Comparison of ENCODE assay signal across 21 mouse cellular contexts in genomic region chr9:107496359-107496758, GRCm38 (mm10). TPM values are rescaled to one million over a fixed set of nuclear protein-coding genes. Genes with fewer than 3 reads are reported as not detected.
DNase-seq lines count a peak whose midpoint lies in the region; ATAC-seq and TF ChIP-seq lines count a peak whose summit lies in the region.
"Had no signal": no experiment of that assay in that cellular context is flagged by ENCODE, and none has a peak within 500 bp of the region (broad histone marks: within the 10 kb centered on the region; RNA-seq: fewer than 3 reads in every experiment).

No protein-coding gene starts in this region.

- no peak overlapping the region for H3K4me2 ChIP-seq in liver, postnatal 0 days (ENCODE audit: low read depth, low read length)
- peak overlapping the region; percentile 33 for H3K4me2 ChIP-seq in liver, embryonic 12.5 days
- H3K4me2 ChIP-seq in liver, embryonic 14.5 days (ENCODE audit: low read depth) = peak overlapping the region; percentile 45
- H3K4me2 ChIP-seq in liver, embryonic 16.5 days (ENCODE audit: low read depth, low read length) = peak overlapping the region; percentile 21; the same call in 1 of the 2 replicates
- H3K4me2 ChIP-seq: embryonic facial prominence, embryonic 12.5 days; forebrain, embryonic 12.5 days had no signal

- H3K27me3 ChIP-seq in liver, postnatal 0 days (ENCODE audit: insufficient read depth, low read length) = no peaks in the 10 kb centered on the region
- peaks cover 31% of the 10 kb centered on the region for H3K27me3 ChIP-seq in liver, embryonic 12.5 days (replicated peaks)
- no peaks in the 10 kb centered on the region for H3K27me3 ChIP-seq in liver, embryonic 14.5 days (ENCODE audit: control insufficient read depth, insufficient read depth, low read length)
- no peaks in the 10 kb centered on the region for H3K27me3 ChIP-seq in liver, embryonic 16.5 days (ENCODE audit: control insufficient read depth, insufficient read depth, low read depth, low read length)
- H3K27me3 ChIP-seq in forebrain, embryonic 10.5 days (ENCODE audit: poor library complexity, severe bottlenecking) = peaks cover 13% of the 10 kb centered on the region
- H3K27me3 ChIP-seq: embryonic facial prominence, embryonic 12.5 days had no signal

- no peaks in the 10 kb centered on the region for H3K4me1 ChIP-seq in liver, postnatal 0 days (ENCODE audit: insufficient read depth)
- H3K4me1 ChIP-seq in liver, embryonic 12.5 days = peaks cover 57% of the 10 kb centered on the region
- peaks cover 19 to 25% of the 10 kb centered on the region in 2 experiments for H3K4me1 ChIP-seq in liver, embryonic 14.5 days (replicated peaks; ENCODE audit: control insufficient read depth in 2 of 2, insufficient read depth in 2 of 2, low read length in 1 of 2)
- peaks cover 18% of the 10 kb centered on the region for H3K4me1 ChIP-seq in liver, embryonic 16.5 days (ENCODE audit: control insufficient read depth, low read depth, low read length)
- H3K4me1 ChIP-seq in forebrain, embryonic 10.5 days = peaks cover 39% of the 10 kb centered on the region

- no peak for TF ChIP-seq CTCF in liver, postnatal 0 days (IDR thresholded peaks at IDR 0.05; ENCODE audit: low read depth)
- no peak for TF ChIP-seq CTCF in liver, embryonic 14.5 days (IDR thresholded peaks at IDR 0.05; ENCODE audit: low read depth)

- no peak overlapping the region for H3K27ac ChIP-seq in liver, postnatal 0 days (ENCODE audit: low read depth)
- no peak overlapping the region for H3K27ac ChIP-seq in liver, embryonic 12.5 days
- peak overlapping the region; percentile 41 for H3K27ac ChIP-seq in liver, embryonic 14.5 days
- no peak overlapping the region for H3K27ac ChIP-seq in liver, embryonic 16.5 days (ENCODE audit: low read length)
- no peak overlapping the region for H3K27ac ChIP-seq in forebrain, embryonic 10.5 days
- H3K27ac ChIP-seq: embryonic facial prominence, embryonic 10.5 days; embryonic facial prominence, embryonic 12.5 days; forebrain, embryonic 12.5 days had no signal

- TF ChIP-seq EP300 in liver, postnatal 0 days (IDR thresholded peaks at IDR 0.05; ENCODE audit: low read depth) = no peak
- no peak for TF ChIP-seq EP300 in liver, embryonic 14.5 days (IDR thresholded peaks at IDR 0.05; ENCODE audit: low read depth)

- WGBS in liver, postnatal 0 days (ENCODE audit: insufficient replicate concordance) = 59% methylated on average over 3 of the region's 3 CpGs
- WGBS in liver, embryonic 12.5 days (ENCODE audit: insufficient replicate concordance) = 45% methylated on average over 3 of the region's 3 CpGs
- WGBS in liver, embryonic 14.5 days (ENCODE audit: insufficient replicate concordance) = 23% methylated on average over 3 of the region's 3 CpGs
- WGBS in liver, embryonic 16.5 days (ENCODE audit: insufficient replicate concordance) = 37% methylated on average over 3 of the region's 3 CpGs
- WGBS in forebrain, embryonic 10.5 days = 87% methylated on average over 3 of the region's 3 CpGs

- H3K4me3 ChIP-seq in liver, postnatal 0 days (ENCODE audit: low read depth, low read length) = no peak overlapping the region
- no peak overlapping the region for H3K4me3 ChIP-seq in liver, embryonic 12.5 days
- no peak overlapping the region for H3K4me3 ChIP-seq in liver, embryonic 14.5 days (ENCODE audit: insufficient read depth in 1 of 2, low read depth in 2 of 2, low read length in 2 of 2)
- H3K4me3 ChIP-seq in liver, embryonic 16.5 days (ENCODE audit: low read depth, low read length) = no peak overlapping the region
- no peak overlapping the region for H3K4me3 ChIP-seq in forebrain, embryonic 10.5 days
- H3K4me3 ChIP-seq: embryonic facial prominence, embryonic 10.5 days; embryonic facial prominence, embryonic 12.5 days; forebrain, embryonic 12.5 days had no signal

- peak; percentile 52 for DNase-seq in liver
- no peak for DNase-seq in liver, postnatal 0 days
- DNase-seq in liver, embryonic 14.5 days (ENCODE audit: low read depth in 3 of 3, low spot score in 3 of 3) = peak in 1 of 3 experiments; percentile 23
- no peak for DNase-seq in kidney, postnatal 10 days
- no peak for DNase-seq in forebrain, embryonic 10.5 days (ENCODE audit: extremely low spot score, low spot score)
- no peak for DNase-seq in adrenal gland, postnatal 4 days (ENCODE audit: low spot score in 2 of 2)
- DNase-seq: adrenal gland, adult 2 months; adrenal gland, postnatal 10 days; adrenal gland, postnatal 25 days; cerebellum, adult 11-12 months; cerebellum, adult 2 months; cerebellum, adult 9-10 months; cerebellum, postnatal 10 days; cerebellum, postnatal 25 days had no signal

- H3K9me3 ChIP-seq in liver, postnatal 0 days (ENCODE audit: low read length) = no peaks in the 10 kb centered on the region
- H3K9me3 ChIP-seq in liver, embryonic 12.5 days (replicated peaks) = no peaks in the 10 kb centered on the region
- no peaks in the 10 kb centered on the region for H3K9me3 ChIP-seq in liver, embryonic 14.5 days (ENCODE audit: control insufficient read depth, low read length)
- no peaks in the 10 kb centered on the region for H3K9me3 ChIP-seq in liver, embryonic 16.5 days (replicated peaks; ENCODE audit: control insufficient read depth, low read length)
- no peaks in the 10 kb centered on the region for H3K9me3 ChIP-seq in forebrain, embryonic 10.5 days
- H3K9me3 ChIP-seq: embryonic facial prominence, embryonic 10.5 days; embryonic facial prominence, embryonic 12.5 days; forebrain, embryonic 12.5 days had no signal

- no peak overlapping the region for H3K9ac ChIP-seq in liver, postnatal 0 days (replicated peaks)
- H3K9ac ChIP-seq in liver, embryonic 12.5 days = no peak overlapping the region
- H3K9ac ChIP-seq in liver, embryonic 14.5 days (replicated peaks) = no peak overlapping the region; the same call in 1 of the 2 replicates
- no peak overlapping the region for H3K9ac ChIP-seq in liver, embryonic 16.5 days (ENCODE audit: low read depth, low read length)
- H3K9ac ChIP-seq: embryonic facial prominence, embryonic 12.5 days; forebrain, embryonic 12.5 days had no signal

- H3K36me3 ChIP-seq in liver, postnatal 0 days (replicated peaks; ENCODE audit: insufficient read depth, low read length) = no peaks in the 10 kb centered on the region
- H3K36me3 ChIP-seq in liver, embryonic 12.5 days = no peaks in the 10 kb centered on the region
- no peaks in the 10 kb centered on the region for H3K36me3 ChIP-seq in liver, embryonic 14.5 days (replicated peaks; ENCODE audit: control insufficient read depth, insufficient read depth, low read depth)
- H3K36me3 ChIP-seq in liver, embryonic 16.5 days (ENCODE audit: control insufficient read depth, insufficient read depth) = no peaks in the 10 kb centered on the region
- H3K36me3 ChIP-seq in forebrain, embryonic 10.5 days (replicated peaks) = peaks cover 5% of the 10 kb centered on the region
- H3K36me3 ChIP-seq: embryonic facial prominence, embryonic 10.5 days; embryonic facial prominence, embryonic 12.5 days had no signal

- ATAC-seq in liver, postnatal 0 days = no peak
- peak; percentile 87 for ATAC-seq in liver, embryonic 12.5 days
- ATAC-seq in liver, embryonic 14.5 days (ENCODE audit: insufficient read depth) = peak; percentile 88
- ATAC-seq in liver, embryonic 16.5 days (ENCODE audit: low read depth) = peak; percentile 68
- ATAC-seq: forebrain, embryonic 14.5 days; forebrain, embryonic 16.5 days had no signal

RNA-seq across cellular contexts. Expression of gene Tmem115, which starts 37.4 kb away (rescaled TPM):
- polyA plus RNA-seq in liver, postnatal 0 days (2015; fragmentation: Nextera tagmentation; extraction: Ambion mirVana) = 15.7 and 17.9 TPM in 2 replicates
- polyA plus RNA-seq in liver, embryonic 12.5 days (2016; fragmentation: Nextera tagmentation; extraction: Ambion mirVana) = 25.9 and 26.4 TPM in 2 replicates
- polyA plus RNA-seq in liver, embryonic 14.5 days (2012; rRNA removed) = 8.3 and 8.6 TPM in 2 replicates
- polyA plus RNA-seq in liver, embryonic 14.5 days (2014; fragmentation: Nextera tagmentation; extraction: Ambion mirVana) = 15.6 and 15.7 TPM in 2 replicates
- polyA plus RNA-seq in liver, embryonic 16.5 days (2015; fragmentation: Nextera tagmentation; extraction: Ambion mirVana) = 14.3 and 14.7 TPM in 2 replicates
- polyA plus RNA-seq in forebrain, embryonic 10.5 days (2016; fragmentation: Nextera tagmentation; extraction: Ambion mirVana) = 33.0 and 35.8 TPM in 2 replicates
- total RNA-seq in adrenal gland, postnatal 4 days (2021) = 10 to 100 TPM; 40.8 to 44.6 TPM

RNA-seq across cellular contexts. Expression of gene Cyb561d2, which starts 45.6 kb away (rescaled TPM):
- 18.5 and 19.6 TPM in 2 replicates for polyA plus RNA-seq in liver, postnatal 0 days (2015; fragmentation: Nextera tagmentation; extraction: Ambion mirVana)
- polyA plus RNA-seq in liver, embryonic 12.5 days (2016; fragmentation: Nextera tagmentation; extraction: Ambion mirVana) = 18.5 and 19.5 TPM in 2 replicates
- polyA plus RNA-seq in liver, embryonic 14.5 days (2012; rRNA removed) = 9.8 and 12.1 TPM in 2 replicates
- 14.1 and 14.3 TPM in 2 replicates for polyA plus RNA-seq in liver, embryonic 14.5 days (2014; fragmentation: Nextera tagmentation; extraction: Ambion mirVana)
- 10.6 and 11.2 TPM in 2 replicates for polyA plus RNA-seq in liver, embryonic 16.5 days (2015; fragmentation: Nextera tagmentation; extraction: Ambion mirVana)
- 20.4 and 21.0 TPM in 2 replicates for polyA plus RNA-seq in forebrain, embryonic 10.5 days (2016; fragmentation: Nextera tagmentation; extraction: Ambion mirVana)
- total RNA-seq in adrenal gland, postnatal 4 days (2021) = 10 to 100 TPM; 19.2 to 21.7 TPM

RNA-seq across cellular contexts. Expression of gene Nprl2, which starts 45.7 kb away (rescaled TPM):
- polyA plus RNA-seq in liver, postnatal 0 days (2015; fragmentation: Nextera tagmentation; extraction: Ambion mirVana) = 8.5 TPM in 2 replicates
- polyA plus RNA-seq in liver, embryonic 12.5 days (2016; fragmentation: Nextera tagmentation; extraction: Ambion mirVana) = 15.3 and 16.0 TPM in 2 replicates
- 10.5 and 12.9 TPM in 2 replicates for polyA plus RNA-seq in liver, embryonic 14.5 days (2012; rRNA removed)
- 9.2 and 10.2 TPM in 2 replicates for polyA plus RNA-seq in liver, embryonic 14.5 days (2014; fragmentation: Nextera tagmentation; extraction: Ambion mirVana)
- 12.1 and 12.5 TPM in 2 replicates for polyA plus RNA-seq in liver, embryonic 16.5 days (2015; fragmentation: Nextera tagmentation; extraction: Ambion mirVana)
- polyA plus RNA-seq in forebrain, embryonic 10.5 days (2016; fragmentation: Nextera tagmentation; extraction: Ambion mirVana) = 36.7 and 37.3 TPM in 2 replicates
- total RNA-seq in adrenal gland, postnatal 4 days (2021) = 10 to 100 TPM; 18.8 to 19.6 TPM

RNA-seq across cellular contexts. Expression of gene Zmynd10, which starts 50.7 kb away (rescaled TPM):
- 0.59 and 0.73 TPM in 2 replicates for polyA plus RNA-seq in liver, postnatal 0 days (2015; fragmentation: Nextera tagmentation; extraction: Ambion mirVana)
- polyA plus RNA-seq in liver, embryonic 12.5 days (2016; fragmentation: Nextera tagmentation; extraction: Ambion mirVana) = not detected in 2 replicates
- 0.19 and 0.25 TPM in 2 replicates for polyA plus RNA-seq in liver, embryonic 14.5 days (2012; rRNA removed)
- polyA plus RNA-seq in liver, embryonic 14.5 days (2014; fragmentation: Nextera tagmentation; extraction: Ambion mirVana) = 0.20 and 0.28 TPM in 2 replicates
- polyA plus RNA-seq in liver, embryonic 16.5 days (2015; fragmentation: Nextera tagmentation; extraction: Ambion mirVana) = 1.7 and 2.4 TPM in 2 replicates
- 0.74 and 1.4 TPM in 2 replicates for polyA plus RNA-seq in forebrain, embryonic 10.5 days (2016; fragmentation: Nextera tagmentation; extraction: Ambion mirVana)
- 1 to 10 TPM in 1 of 2 experiments, under 1 TPM in 1; 0.71 to 1.6 TPM for total RNA-seq in adrenal gland, postnatal 4 days (2021)
- total RNA-seq: adrenal gland, postnatal 10 days had no signal

RNA-seq across cellular contexts. Expression of gene Rassf1, which starts 55.0 kb away (rescaled TPM):
- 12.4 and 15.1 TPM in 2 replicates for polyA plus RNA-seq in liver, postnatal 0 days (2015; fragmentation: Nextera tagmentation; extraction: Ambion mirVana)
- polyA plus RNA-seq in liver, embryonic 12.5 days (2016; fragmentation: Nextera tagmentation; extraction: Ambion mirVana) = 22.2 and 24.8 TPM in 2 replicates
- polyA plus RNA-seq in liver, embryonic 14.5 days (2012; rRNA removed) = 9.8 and 13.6 TPM in 2 replicates
- polyA plus RNA-seq in liver, embryonic 14.5 days (2014; fragmentation: Nextera tagmentation; extraction: Ambion mirVana) = 11.2 and 12.0 TPM in 2 replicates
- polyA plus RNA-seq in liver, embryonic 16.5 days (2015; fragmentation: Nextera tagmentation; extraction: Ambion mirVana) = 15.9 and 16.5 TPM in 2 replicates
- polyA plus RNA-seq in forebrain, embryonic 10.5 days (2016; fragmentation: Nextera tagmentation; extraction: Ambion mirVana) = 57.4 and 59.6 TPM in 2 replicates
- 10 to 100 TPM; 34.9 to 37.6 TPM for total RNA-seq in adrenal gland, postnatal 4 days (2021)
